Mouse (Mus musculus): ENCODE data around the gene Phyhd1. TPM values are rescaled to one million over a fixed set of nuclear protein-coding genes. Genes with fewer than 3 reads are reported as not detected.

Gene Phyhd1
- total RNA-seq, 2 experiments from 2014 or later = 15.4 to 16.6 TPM

DNA sequence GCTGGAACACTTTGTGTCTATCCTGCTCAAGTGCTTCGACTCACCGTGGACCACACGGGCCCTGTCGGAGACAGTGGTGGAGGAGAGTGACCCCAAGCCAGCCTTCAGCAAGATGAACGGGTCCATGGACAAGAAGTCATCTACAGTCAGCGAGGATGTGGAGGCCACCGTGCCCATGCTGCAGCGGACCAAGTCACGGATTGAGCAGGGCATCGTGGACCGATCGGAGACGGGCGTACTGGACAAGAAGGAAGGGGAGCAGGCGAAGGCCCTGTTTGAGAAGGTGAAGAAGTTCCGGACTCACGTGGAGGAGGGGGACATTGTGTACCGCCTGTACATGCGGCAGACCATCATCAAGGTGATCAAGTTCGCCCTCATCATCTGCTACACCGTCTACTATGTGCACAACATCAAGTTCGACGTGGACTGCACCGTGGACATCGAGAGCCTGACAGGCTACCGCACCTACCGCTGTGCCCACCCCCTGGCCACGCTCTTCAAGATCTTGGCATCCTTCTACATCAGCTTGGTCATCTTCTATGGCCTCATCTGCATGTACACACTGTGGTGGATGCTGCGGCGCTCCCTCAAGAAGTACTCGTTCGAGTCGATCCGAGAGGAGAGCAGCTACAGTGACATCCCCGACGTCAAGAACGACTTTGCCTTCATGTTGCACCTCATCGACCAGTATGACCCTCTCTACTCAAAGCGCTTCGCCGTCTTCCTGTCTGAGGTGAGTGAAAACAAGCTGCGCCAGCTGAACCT is 10.2 kb upstream of the Phyhd1 start:
- no peak for DNase-seq (ENCODE audit: low spot score in 2 of 2)

DNA sequence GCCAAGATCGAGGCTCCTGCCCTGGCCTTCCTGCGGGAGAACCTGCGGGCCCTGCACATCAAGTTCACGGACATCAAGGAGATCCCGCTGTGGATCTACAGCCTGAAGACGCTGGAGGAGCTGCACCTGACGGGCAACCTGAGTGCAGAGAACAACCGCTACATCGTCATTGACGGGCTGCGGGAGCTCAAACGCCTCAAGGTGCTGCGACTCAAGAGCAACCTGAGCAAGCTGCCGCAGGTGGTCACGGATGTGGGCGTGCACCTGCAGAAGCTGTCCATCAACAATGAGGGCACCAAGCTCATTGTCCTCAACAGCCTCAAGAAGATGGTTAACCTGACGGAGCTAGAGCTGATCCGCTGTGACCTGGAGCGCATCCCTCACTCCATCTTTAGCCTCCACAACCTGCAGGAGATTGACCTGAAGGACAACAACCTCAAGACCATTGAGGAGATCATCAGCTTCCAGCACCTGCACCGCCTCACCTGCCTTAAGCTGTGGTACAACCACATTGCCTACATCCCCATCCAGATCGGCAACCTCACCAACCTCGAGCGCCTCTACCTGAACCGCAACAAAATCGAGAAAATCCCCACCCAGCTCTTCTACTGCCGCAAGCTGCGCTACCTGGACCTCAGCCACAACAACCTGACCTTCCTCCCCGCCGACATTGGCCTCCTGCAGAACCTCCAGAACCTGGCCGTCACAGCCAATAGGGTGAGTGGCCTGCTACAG is 9.2 kb upstream of the Phyhd1 start:
- no peak for DNase-seq (ENCODE audit: low spot score in 2 of 2)

DNA sequence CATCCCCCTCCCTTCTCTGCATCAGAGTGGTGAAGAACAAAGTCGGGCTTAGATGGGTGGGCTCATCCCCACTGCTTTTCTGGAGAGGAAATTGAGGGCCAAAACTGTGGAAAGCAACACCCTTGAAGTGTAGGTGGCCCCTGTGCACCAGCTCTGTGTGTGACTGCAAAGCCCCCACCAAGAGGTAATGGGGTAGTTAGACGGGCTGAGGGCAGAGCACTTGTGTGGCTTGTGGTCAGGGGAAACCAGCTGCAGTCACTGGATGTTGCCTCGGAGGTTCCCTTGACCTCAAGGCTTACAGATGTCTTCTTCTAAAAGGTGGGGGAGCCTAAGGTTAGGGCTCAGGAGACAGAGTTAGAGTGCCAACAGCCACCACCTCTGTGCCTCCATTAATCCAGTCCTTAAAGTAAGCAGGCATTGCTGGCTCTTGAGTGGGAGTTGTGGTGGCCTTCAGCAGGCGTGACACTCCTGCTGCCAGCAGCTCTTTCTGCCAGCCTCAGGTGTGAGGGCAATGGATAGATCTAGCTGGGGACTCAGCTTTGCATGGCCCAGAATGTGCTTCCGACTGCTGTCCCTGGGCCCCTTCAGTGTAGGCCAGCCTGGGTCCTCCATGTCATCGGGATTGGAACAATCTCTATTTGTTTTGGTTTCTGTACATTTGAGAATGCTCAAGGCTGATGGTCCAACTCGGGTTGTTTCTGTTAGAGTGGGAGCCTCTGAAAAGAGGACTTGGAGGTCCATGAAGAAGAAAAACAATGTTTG is 8.1 kb upstream of the Phyhd1 start:
- DNase-seq (ENCODE audit: low spot score in 2 of 2) = no peak

DNA sequence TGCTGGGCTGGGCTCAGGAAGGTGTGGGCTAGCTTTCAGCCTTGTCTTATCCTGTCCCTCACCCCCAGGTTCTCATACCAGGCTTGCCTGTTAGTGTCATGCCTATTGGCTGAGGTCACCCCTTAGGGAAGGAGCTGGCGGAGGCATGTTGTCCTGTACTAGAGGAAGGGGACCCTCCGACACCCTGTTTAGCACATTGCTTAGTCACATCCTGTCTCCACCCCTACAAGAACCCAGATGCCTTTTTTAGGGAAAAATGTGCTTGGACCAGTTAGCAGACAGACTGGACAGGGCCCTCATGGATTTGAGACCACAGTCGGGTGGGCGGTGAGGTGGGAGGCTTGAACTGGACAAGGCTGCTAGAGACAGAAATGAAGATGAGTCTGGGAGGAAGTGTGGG is 7.4 kb upstream of the Phyhd1 start:
- DNase-seq (ENCODE audit: low spot score in 2 of 2) = no peak

DNA sequence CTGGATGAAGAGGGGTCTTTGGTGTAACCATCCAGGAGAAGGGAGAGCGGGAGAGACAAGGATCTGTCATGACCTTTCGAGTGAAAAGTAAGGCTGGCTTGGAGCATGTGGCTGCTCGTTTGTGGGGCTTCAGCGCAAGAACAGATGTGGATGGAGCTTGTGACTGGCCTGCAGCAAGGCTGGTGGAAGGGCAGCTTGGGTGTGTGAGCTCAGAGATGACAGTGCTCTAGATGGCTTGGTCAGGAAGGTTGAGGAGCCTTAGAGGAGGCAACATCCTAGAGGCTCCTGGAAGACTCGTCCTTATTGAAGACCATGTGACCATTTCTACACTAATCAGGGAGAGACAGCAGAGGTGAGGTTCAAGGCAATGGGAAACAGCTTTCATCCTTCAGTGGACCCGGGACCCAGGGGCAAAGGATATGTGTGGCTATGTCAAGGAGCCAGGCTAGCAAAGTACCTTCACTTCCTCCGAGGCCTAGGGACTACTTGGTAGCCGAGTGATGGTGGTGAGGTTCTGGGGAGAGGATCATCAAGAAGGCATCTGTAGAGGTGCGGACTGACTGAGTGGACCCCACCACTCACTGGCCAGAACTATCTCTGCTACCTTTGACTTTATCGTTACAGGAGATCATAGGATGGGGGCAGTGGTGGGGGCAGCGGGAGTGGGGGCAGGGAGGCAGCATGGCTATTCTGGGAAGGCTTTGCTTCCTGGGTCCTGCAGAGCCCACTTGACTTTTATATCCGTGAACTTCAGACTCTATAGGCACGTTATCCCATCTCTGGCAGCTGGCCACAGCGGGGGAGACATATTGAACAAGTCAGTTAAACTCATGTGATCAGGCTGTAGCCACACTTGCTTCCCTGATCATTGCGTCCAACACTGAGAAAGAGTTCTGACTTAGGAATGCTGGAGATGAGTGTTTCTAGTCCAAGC is 6.6 kb upstream of the Phyhd1 start:
- DNase-seq (ENCODE audit: low spot score in 2 of 2) = no peak

DNA sequence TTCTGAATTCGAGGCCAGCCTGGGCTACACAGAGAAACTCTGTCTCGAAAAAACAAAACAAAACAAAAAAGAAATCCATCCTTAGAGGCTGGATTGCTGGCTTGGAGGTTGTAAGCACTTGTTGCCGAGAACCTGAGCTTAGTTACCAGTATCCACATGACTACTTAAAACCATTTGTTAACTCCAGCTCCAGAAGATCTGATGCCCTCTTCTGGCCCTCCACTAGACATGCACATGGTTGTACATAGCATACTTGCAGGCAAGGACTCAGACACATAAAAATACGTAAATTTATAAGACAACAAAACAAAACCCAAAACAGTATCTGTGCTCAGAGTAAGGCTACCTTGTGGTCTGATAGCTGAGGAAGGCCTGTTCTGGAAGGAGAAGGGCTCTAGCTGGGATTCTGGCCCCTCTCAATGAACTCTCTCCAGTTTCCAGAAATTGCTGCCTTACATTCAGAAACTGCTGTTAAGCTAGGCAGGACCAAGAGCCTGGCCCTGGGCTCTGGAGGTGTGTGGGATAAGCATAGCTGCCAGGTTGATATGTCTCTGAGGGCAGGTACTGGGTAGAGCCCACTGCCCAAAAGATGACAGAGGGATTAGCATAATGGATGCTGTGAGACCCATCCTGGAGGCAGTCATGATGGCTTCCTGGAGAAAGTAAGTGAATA is 4.8 kb upstream of the Phyhd1 start:
- DNase-seq (ENCODE audit: low spot score in 2 of 2) = no peak

DNA sequence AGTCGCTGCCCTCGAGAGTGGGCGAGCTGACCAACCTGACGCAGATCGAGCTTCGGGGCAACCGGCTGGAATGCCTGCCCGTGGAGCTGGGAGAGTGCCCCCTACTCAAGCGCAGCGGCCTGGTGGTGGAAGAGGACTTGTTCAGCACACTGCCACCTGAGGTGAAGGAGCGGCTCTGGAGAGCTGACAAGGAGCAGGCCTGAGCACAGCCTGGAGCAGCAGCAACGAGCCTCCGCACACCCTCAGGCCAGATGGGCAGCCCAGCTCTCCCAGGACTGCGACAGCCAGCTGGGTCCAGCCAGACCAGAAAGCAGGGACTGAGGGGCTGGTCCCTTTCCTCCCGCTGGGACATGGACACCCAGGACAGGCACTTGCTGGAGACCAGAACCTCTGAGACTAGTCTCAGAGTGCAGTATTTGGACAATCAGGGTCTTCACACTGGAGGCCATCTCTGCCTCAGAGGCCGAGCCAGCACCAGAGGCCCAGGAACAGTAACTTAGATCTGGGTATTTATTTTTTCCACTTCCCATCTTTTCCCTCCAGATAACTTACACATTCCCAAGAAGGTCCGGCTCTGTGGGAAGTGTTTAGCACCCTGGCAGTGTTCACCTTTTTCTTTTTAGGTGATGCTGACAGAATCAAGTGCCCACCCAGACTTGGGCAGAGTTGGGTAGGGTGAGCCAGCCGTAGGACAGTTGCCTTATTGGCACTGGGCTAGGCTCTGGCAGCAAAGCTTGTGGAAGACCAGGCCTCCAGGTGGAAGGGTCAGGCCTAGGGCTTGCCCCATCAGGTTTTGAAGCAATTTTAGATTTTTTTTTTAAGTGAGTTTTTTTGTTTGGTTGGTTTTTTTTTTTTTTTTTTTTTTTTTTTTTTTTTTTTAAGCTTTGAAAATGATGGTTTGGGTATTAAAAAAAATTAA is 3.8 kb upstream of the Phyhd1 start:
- no peak for DNase-seq (ENCODE audit: low spot score in 2 of 2)

DNA sequence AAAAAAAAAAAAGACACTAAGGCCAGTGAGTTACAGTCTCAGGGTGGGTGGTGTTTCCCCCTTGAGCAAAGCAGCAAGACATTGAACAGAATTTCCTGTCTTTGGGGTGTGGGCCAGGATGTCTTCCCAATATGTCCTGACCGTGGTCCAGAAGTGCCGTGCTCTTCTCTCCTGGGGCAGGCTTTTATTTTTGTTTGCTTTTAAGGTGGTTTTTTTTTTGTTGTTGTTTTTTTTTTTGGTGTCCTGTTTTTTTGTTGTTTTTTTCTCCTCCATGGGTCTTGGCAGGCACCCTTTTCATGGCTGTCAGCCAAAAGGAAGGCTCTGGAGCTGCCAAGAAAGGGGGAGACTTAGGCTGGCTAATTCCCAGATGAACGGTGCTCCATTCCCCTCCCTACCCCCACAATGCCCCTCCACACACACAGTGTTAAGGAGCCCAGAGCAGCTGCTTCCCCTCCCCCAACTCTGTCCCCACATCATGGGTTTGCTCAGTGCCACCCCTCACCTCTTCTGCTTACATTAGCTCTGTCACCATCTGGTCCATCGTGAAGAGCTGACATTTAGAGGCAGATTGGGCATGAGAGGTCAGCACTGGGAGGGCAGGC is 3.1 kb upstream of the Phyhd1 start:
- DNase-seq (ENCODE audit: low spot score in 2 of 2) = no peak

DNA sequence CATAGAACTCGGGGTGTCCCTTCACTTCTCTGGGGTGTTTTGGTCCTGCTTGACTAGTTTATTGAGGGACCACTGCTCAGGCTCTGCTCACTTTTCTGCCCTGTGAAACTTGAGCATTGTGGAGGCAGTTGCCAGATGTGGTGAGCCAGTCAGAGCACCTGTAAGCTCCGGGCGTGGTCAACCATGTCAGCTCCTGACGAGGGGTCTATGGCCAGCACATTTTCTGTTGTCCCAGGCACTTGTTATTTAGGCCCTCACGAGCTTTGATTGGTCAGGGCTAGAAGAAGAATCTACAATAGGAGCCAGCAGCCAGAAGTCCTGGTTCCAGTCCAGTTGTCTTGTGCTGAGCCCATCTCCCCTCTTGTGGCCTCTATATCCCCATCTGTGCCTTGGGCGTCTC is 2.2 kb upstream of the Phyhd1 start:
- DNase-seq (ENCODE audit: low spot score in 2 of 2) = no peak

DNA sequence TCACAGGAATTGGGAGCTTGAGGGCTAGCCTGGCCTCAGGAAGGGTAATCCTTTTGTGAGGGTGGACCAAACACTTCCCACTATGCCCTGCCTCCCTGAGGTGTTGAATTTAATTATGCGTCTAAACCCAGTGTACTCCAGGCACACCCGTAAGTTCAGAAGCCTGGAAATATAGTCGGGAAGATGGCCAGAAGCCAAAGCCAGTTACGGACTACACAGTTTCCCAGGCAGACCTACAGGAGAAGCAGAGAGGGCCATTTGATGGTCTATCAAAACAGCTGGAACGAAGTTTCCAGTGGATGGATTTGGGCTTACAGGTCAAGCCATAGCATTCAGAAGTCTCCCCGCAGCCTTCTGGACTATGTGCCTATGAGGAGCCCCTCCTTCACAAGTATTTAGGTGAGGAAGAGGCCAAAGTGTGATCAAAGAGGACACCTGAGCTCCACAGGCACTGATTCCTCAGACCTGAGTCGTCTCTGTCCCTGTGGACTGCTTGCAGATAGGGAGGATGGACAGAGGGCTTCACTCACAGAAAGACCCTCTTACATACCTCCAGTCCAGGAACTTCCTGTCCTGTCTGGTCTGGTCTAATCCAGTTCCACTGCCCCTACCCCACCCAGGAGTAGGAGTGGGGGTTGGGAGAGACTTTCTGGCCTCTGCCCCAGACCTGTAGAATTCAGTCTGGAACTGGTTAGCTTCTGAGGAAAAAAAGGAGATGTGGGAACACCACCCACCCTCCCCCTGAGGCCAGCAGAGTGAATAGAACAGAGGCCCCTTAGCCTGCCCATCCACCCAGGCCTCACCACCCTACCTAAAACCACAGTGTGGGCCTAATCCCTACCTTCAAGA is 1.1 kb upstream of the Phyhd1 start:
- DNase-seq (ENCODE audit: low spot score in 2 of 2) = no peak

DNA sequence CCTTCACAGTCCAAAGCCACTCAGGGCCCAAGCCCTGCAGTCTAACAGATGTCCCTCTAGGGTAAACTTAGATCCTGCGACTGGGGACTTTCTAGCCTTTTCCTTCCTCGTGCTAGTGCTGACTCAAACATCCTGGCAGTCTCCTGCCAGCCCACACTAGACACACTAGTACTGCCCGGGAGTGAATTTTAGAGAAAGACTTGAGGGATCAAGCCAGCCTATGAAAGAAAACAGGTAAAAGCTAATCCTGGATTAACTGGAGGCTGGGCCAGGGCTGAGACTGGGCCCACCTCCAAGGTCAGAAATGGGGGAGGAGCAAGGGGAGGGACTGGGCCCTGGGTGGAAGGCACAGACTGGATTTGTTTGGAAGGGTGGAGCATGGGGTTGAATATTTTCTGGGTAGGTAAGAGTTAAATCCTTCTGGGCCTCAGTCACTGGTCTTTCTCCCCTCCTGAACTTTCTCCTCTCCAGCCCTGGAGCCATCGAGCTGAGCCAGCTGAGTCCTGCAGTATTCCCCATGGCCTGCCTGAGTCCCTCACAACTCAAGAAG is 464 bp downstream of the Phyhd1 start:
- DNase-seq (ENCODE audit: low spot score in 2 of 2) = no peak

DNA sequence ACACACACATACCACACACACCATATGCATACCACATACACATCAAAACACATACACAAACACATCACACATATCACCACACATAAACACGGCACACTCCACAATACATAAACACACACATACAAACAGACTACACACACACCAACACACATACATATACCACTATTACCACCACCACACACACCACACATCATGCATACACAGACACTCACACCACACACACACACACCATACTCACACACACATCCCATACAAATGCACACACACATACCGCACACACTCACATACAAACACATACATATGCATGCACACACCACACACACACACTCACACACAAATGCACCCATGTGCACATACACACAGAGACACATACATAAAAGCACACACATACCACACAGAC is 1.5 kb downstream of the Phyhd1 start:
- no peak for DNase-seq (ENCODE audit: low spot score in 2 of 2)

DNA sequence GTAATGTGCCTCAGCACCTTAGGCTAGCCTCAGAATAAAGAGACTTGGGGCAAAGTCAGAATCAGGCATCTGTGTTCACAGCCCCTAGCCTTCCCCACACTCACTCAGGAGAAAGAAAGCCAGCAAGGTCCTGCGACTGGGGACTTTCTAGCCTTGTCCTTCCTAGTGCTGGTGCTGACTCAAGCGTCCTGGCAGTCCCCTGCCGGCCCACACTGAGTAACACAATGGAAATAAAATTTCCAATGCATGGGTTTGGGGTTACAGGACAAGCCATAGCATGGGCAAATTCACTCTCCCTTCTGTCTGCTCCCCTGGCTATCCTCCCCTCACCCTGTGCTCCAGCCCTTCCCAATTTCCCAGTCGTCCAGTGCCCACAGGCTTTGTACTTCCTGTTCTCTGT is 2.4 kb downstream of the Phyhd1 start:
- no peak for DNase-seq (ENCODE audit: low spot score in 2 of 2)

DNA sequence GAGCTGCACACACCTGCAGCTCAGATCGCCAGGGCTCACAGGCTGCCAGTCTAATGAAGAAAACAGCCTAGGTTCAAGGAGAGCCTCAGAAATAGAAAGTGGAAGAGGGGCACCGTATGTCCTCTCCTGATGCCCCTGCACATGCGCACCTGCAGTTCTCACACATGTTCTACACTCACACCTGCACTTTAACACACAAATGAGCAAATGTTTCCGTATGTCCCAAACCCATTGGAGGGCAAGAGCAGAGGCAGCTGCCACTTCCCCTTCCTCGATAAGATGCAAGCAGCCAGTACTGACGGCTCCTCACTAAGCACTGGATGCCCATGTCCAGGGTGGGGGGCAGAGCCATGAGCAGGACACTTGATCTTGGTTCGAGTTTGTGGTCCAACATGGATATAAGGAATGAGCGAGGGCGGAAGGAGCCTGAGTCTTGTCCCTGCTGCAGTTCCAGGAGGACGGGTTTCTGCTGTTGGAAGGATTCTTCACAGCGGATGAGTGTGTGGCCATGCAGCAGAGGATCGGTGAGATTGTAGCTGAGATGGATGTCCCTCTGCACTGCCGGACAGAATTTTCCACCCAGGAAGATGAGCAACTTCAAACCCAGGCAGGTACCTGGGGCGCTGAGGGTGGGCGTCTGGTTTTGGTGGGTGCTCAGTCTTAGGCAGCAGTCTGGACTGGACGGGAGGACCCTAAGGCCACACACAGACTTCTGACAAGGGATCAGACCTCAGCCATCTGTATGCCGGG is 3.4 kb downstream of the Phyhd1 start:
- DNase-seq (ENCODE audit: low spot score in 2 of 2) = no peak

DNA sequence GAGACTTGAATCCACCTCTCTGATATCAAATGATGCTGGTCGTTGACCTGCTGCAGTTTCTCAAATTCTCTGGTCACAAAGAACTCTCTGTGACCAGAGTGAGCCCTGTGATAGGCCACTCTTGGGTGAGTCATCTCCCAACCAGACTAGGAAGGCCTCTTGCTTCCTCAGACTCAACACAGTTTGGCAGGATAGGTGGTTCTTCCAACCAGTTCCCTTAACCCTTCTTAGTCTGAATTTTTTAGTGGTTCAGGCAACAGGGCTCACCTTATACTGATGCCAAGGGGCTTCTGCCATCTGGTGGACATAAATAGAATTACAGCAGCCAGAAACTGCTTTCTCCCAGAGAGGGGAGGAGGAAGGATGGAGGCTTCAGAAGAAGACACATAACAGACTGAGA is 4.1 kb downstream of the Phyhd1 start:
- DNase-seq (ENCODE audit: low spot score in 2 of 2) = no peak

DNA sequence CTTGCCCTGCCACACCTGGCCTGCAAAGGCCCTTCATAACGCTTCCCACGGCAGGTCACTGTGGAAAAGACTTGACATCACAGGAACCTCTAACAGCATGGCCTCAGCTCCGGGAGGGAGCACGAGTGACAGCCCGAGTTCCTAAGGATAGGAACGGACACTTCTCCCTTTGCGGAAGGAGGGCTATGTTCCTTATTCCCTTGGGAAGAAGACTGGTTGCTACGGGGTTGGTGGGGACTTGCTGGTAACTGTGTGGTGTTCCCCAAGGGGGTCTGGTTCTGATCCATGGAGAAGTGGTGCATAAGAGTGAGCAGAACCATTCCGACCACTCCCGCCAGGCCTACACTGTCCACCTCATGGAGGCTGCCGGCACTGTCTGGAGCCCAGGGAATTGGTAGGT is 14.7 kb downstream of the Phyhd1 start, which contains the start of gene Gm28038:
Gm28038 (plus strand) TSS at position 301 of the 400 bp plus-strand sequence.
- no peak for DNase-seq (ENCODE audit: low spot score in 2 of 2)

DNA sequence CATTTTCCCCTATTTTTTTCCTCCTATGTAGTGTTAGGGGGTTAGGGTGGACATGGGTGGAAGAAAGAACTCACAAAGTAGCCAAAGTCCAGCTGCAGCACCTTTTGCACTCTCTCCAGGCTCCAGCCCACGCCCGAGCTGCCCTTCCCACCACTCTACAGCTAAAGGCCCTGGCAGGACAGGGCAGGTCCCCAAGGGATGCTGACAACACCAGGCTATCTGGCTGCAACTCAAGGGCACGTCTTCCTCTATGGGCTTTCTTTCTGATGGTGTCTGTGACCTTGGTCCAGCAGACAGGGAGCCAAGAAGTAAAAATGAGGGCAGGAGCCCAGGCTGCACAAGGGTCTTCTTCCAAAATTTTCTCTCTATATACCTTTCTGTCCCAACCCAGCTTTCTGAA is 15.6 kb downstream of the Phyhd1 start:
- no peak for DNase-seq (ENCODE audit: low spot score in 2 of 2)

All from adrenal gland, postnatal 4 days (tissue).